Mouse (Mus musculus): ENCODE results near the gene Eea1.

DNA sequence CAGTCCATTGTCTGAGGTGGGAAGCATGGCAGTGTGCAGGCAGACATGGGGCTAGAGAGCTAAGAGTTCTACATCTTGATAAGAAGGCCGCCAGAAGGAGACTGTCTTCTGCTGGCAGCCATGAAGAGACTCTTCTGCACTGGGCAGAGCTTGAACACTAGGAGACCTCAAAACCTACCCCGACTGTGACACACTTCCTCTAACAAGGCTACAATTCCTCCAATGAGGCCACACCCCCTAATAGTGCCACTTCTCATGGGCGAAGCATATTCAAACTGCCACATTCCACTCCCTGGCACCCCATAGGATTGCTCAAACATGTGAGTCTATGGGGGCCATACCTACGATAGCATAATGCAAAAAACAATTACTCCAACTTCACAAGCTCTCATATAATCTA, 10.3 kb downstream of the Eea1 start:
- TF ChIP-seq CTCF (IDR thresholded peaks at IDR 0.05; ENCODE audit: control insufficient read depth, insufficient read depth, low read length), result no peak
- no peak for TF ChIP-seq POLR2A (IDR thresholded peaks at IDR 0.05; ENCODE audit: borderline replicate concordance, control insufficient read depth, low read depth, low read length)

Measured in bone marrow, adult 2 months (tissue).